Mouse (Mus musculus) large intestine, adult 2 months (tissue): ENCODE measurements around the gene Ephx4. TPM values are rescaled to one million over a fixed set of nuclear protein-coding genes. Genes with fewer than 3 reads are reported as not detected.

ENCODE experiments used
- polyA plus RNA-seq: library from polyadenylated mRNA; depleted of rRNA; stranded (reverse); fragments of >200 nt; gene quantifications from 2 replicates; pipeline ENCODE4 v1.2.3, GENCODE M21; 2012; rRNA removed

Gene Ephx4
- polyA plus RNA-seq, 1 experiment = 0.71 TPM

Other genes with a start within 250 kb of the Ephx4 start
- gene Tgfbr3, start 113.1 kb upstream of the Ephx4 start, polyA plus RNA-seq = 4.7 and 7.5 TPM in 2 replicates
- 0.32 and 0.41 TPM in 2 replicates for gene Brdt, start 71.6 kb upstream of the Ephx4 start, polyA plus RNA-seq
- not detected in 2 replicates for gene Lpcat2b, start 28.8 kb downstream of the Ephx4 start, polyA plus RNA-seq
- 0.73 and 1.0 TPM in 2 replicates for gene Btbd8, start 35.3 kb downstream of the Ephx4 start, polyA plus RNA-seq
- gene Gm42669, start 104.9 kb downstream of the Ephx4 start, polyA plus RNA-seq = not detected in 2 replicates
- gene 1700028K03Rik, start 132.0 kb downstream of the Ephx4 start, polyA plus RNA-seq = not detected in 2 replicates
- 1.6 and 1.9 TPM in 2 replicates for gene Rpap2, start 194.6 kb downstream of the Ephx4 start, polyA plus RNA-seq
- gene Glmn, start 195.2 kb downstream of the Ephx4 start, polyA plus RNA-seq = 0.41 and 0.53 TPM in 2 replicates